Mouse (Mus musculus) forebrain, postnatal 0 days (tissue): ENCODE data around the gene Ctso. TPM values are rescaled to one million over a fixed set of nuclear protein-coding genes. Genes with fewer than 3 reads are reported as not detected.

ENCODE experiments used
- ATAC-seq: fragments of 200-750 bp; cut with Nextera tagmentation; 2 replicates; pipeline ENCODE4 v1.8.0; 2017; ENCODE audit warnings: mild to moderate bottlenecking, moderate library complexity
- DNase-seq: peaks from one replicate; pipeline ENCODE4 v3.0.0-alpha.2; 2015
- H3K27ac ChIP-seq: fragments of 300-500 bp; sonication (generic); 2 replicates; pipeline ENCODE4 v1.5.1; 2014; ENCODE audit warnings: low read depth, mild to moderate bottlenecking, antibody characterized with exemption, low read length, moderate library complexity, mixed read lengths
- H3K27me3 ChIP-seq: fragments of 300-500 bp; sonication (generic); 2 replicates; pipeline ENCODE4 v1.6.1; 2014; ENCODE audit warnings: mild to moderate bottlenecking, low read length, mixed read lengths; ENCODE audit not compliant: insufficient read depth
- H3K36me3 ChIP-seq: fragments of 300-500 bp; sonication (generic); 2 replicates; pipeline ENCODE4 v1.6.1; 2014; ENCODE audit warnings: mild to moderate bottlenecking, moderate library complexity; ENCODE audit not compliant: insufficient read depth
- H3K4me1 ChIP-seq: fragments of 300-500 bp; sonication (generic); 2 replicates; pipeline ENCODE4 v1.6.1; 2014; ENCODE audit warnings: antibody characterized with exemption; ENCODE audit not compliant: insufficient read depth
- H3K4me2 ChIP-seq: fragments of 300-500 bp; sonication (generic); 2 replicates; pipeline ENCODE4 v1.6.1; 2014; ENCODE audit warnings: low read depth, mild to moderate bottlenecking, moderate library complexity
- H3K4me3 ChIP-seq: fragments of 300-500 bp; sonication (generic); 2 replicates; pipeline ENCODE4 v1.5.1; 2014; ENCODE audit warnings: low read depth, low read length, mixed read lengths
- H3K9ac ChIP-seq: fragments of 300-500 bp; sonication (generic); 2 replicates; pipeline ENCODE4 v1.6.1; 2014; ENCODE audit warnings: mild to moderate bottlenecking
- H3K9me3 ChIP-seq: fragments of 300-500 bp; sonication (generic); 2 replicates; pipeline ENCODE4 v1.6.1; 2016; ENCODE audit warnings: low read length
- CTCF ChIP-seq: sonication (generic); IDR thresholded peaks from 2 replicates; pipeline ENCODE4 v1.5.1; 2016; ENCODE audit warnings: antibody characterized with exemption, control low read depth, low read depth
- WGBS: fragments of 180-500 bp; shearing (Covaris S2); extraction: QIAGEN DNeasy Blood & Tissue Kit; methylation state at CpG from one replicate; pipeline ENCODE4 v1.1.7; 2014; 5-methylcytosine and 5-hydroxymethylcytosine counted together
- polyA plus RNA-seq: library from polyadenylated mRNA; unstranded; fragments of >200 nt; fragmentation: Nextera tagmentation; extraction: Ambion mirVana; gene quantifications from 2 replicates; pipeline ENCODE4 v1.2.1, GENCODE M21; 2015
- total RNA-seq: library from RNA; depleted of rRNA; stranded (reverse); fragments of >200 nt; gene quantifications from 2 replicates; pipeline ENCODE4 v1.2.3, GENCODE M21; 2014

Gene Ctso
- total and polyA plus RNA-seq, 2 experiments from 2014 or later = 6.1 to 13.6 TPM

- WGBS = 83% methylated on average over 3 of the region's 3 CpGs
- no peaks in the 10 kb centered on the region for H3K9me3 ChIP-seq
- DNase-seq (no peak), ATAC-seq (no peak)
- no peak overlapping the region for H3K4me2 ChIP-seq
- no peak overlapping the region for H3K9ac ChIP-seq
- no peak for TF ChIP-seq CTCF
- no peak overlapping the region for H3K27ac ChIP-seq
- H3K4me3 ChIP-seq = no peak overlapping the region
- H3K27me3 ChIP-seq = no peaks in the 10 kb centered on the region
- peaks cover 1% of the 10 kb centered on the region; the same call in 1 of the 2 replicates for H3K4me1 ChIP-seq
- no peaks in the 10 kb centered on the region for H3K36me3 ChIP-seq
Measured at GRCm38 (mm10) chr3:81917354-81917935, 15.0 kb upstream of the Ctso start.

- H3K4me3 ChIP-seq = no peak overlapping the region
- no peaks in the 10 kb centered on the region for H3K9me3 ChIP-seq
- no peak overlapping the region for H3K4me2 ChIP-seq
- peaks cover 7% of the 10 kb centered on the region; the same call in 1 of the 2 replicates for H3K4me1 ChIP-seq
- no peak for TF ChIP-seq CTCF
- no peaks in the 10 kb centered on the region for H3K27me3 ChIP-seq
- no peak overlapping the region for H3K27ac ChIP-seq
- 78% methylated on average over 8 of the region's 8 CpGs for WGBS
- H3K9ac ChIP-seq = no peak overlapping the region
- ATAC-seq (no peak), DNase-seq (no peak)
- H3K36me3 ChIP-seq = no peaks in the 10 kb centered on the region
Measured at GRCm38 (mm10) chr3:81918215-81918614, 14.2 kb upstream of the Ctso start.

GRCm38 (mm10) chr3:81919681-81920080 lies 12.7 kb upstream of the Ctso start:
- WGBS = 10% methylated on average over 3 of the region's 3 CpGs

GRCm38 (mm10) chr3:81922910-81923309 lies 9.5 kb upstream of the Ctso start:
- DNase-seq (peak; percentile 66), ATAC-seq (peak; percentile 89)
- H3K27me3 ChIP-seq = no peaks in the 10 kb centered on the region
- peaks cover 9% of the 10 kb centered on the region; the same call in 1 of the 2 replicates for H3K4me1 ChIP-seq
- H3K9ac ChIP-seq = no peak overlapping the region
- no peak overlapping the region; the same call in 1 of the 2 replicates for H3K27ac ChIP-seq
- H3K9me3 ChIP-seq = no peaks in the 10 kb centered on the region
- TF ChIP-seq CTCF = peak; percentile 29; the same call in 1 of the 2 replicates
- H3K4me2 ChIP-seq = no peak overlapping the region
- no peak overlapping the region for H3K4me3 ChIP-seq
- H3K36me3 ChIP-seq = no peaks in the 10 kb centered on the region
- WGBS = 37% methylated on average over 4 of the region's 4 CpGs

More at GRCm38 (mm10) chr3:81919681-81920080, 12.7 kb upstream of the Ctso start:
- Histone ChIP-seq H3K27me3 (no peaks in the 10 kb centered on the region), H3K4me1 (peaks cover 9% of the 10 kb centered on the region; the same call in 1 of the 2 replicates), H3K27ac (no peak overlapping the region), H3K4me3 (no peak overlapping the region), H3K9me3 (no peaks in the 10 kb centered on the region), H3K4me2 (no peak overlapping the region), H3K9ac (no peak overlapping the region), H3K36me3 (no peaks in the 10 kb centered on the region)
- TF ChIP-seq CTCF = no peak
- ATAC-seq (peak; percentile 51; the same call in 1 of the 2 replicates), DNase-seq (no peak)

- no peaks in the 10 kb centered on the region for H3K36me3 ChIP-seq
- 2% methylated on average over 1 of the region's 1 CpGs for WGBS
- H3K9me3 ChIP-seq = no peaks in the 10 kb centered on the region
- DNase-seq = peak; percentile 88
- no peak overlapping the region for H3K27ac ChIP-seq
- no peak overlapping the region for H3K9ac ChIP-seq
- peaks cover 9% of the 10 kb centered on the region; the same call in 1 of the 2 replicates for H3K4me1 ChIP-seq
- no peaks in the 10 kb centered on the region for H3K27me3 ChIP-seq
- no peak overlapping the region for H3K4me2 ChIP-seq
- ATAC-seq = no peak; the same call in 1 of the 2 replicates
- TF ChIP-seq CTCF = peak; percentile 84
- no peak overlapping the region for H3K4me3 ChIP-seq
Measured at GRCm38 (mm10) chr3:81924931-81925330, 7.5 kb upstream of the Ctso start.

- Histone ChIP-seq H3K27me3 (no peaks in the 10 kb centered on the region), H3K9me3 (no peaks in the 10 kb centered on the region), H3K4me3 (no peak overlapping the region), H3K4me1 (peaks cover 9% of the 10 kb centered on the region; the same call in 1 of the 2 replicates), H3K9ac (no peak overlapping the region), H3K4me2 (no peak overlapping the region), H3K36me3 (no peaks in the 10 kb centered on the region), H3K27ac (no peak overlapping the region)
- WGBS = 68% methylated on average over 5 of the region's 5 CpGs
- DNase-seq = no peak
- ATAC-seq = no peak
- TF ChIP-seq CTCF = no peak
Measured at GRCm38 (mm10) chr3:81925856-81926255, 6.5 kb upstream of the Ctso start.

- DNase-seq = peak; percentile 61
- Histone ChIP-seq H3K9ac (0 out of 2 replicates have a peak overlapping the region, but pooled peaks have one; percentile 15), H3K4me2 (no peak overlapping the region), H3K27ac (peak overlapping the region; percentile 47), H3K9me3 (no peaks in the 10 kb centered on the region), H3K27me3 (no peaks in the 10 kb centered on the region), H3K4me1 (peaks cover 9% of the 10 kb centered on the region; the same call in 1 of the 2 replicates), H3K4me3 (no peak overlapping the region), H3K36me3 (no peaks in the 10 kb centered on the region)
- ATAC-seq = peak; percentile 25; the same call in 1 of the 2 replicates
- TF ChIP-seq CTCF = no peak
- WGBS = 31% methylated on average over 9 of the region's 9 CpGs
Measured at GRCm38 (mm10) chr3:81926764-81927325, 5.6 kb upstream of the Ctso start.
